Mouse (Mus musculus) adrenal gland, adult 2 months (tissue): ENCODE results near the gene Magi2. TPM values are rescaled to one million over a fixed set of nuclear protein-coding genes. Genes with fewer than 3 reads are reported as not detected.

Experiments
- DNase-seq: peaks from one replicate; pipeline ENCODE4 v3.0.0; 2021
- polyA plus RNA-seq: library from polyadenylated mRNA; depleted of rRNA; stranded (reverse); fragments of >200 nt; gene quantifications from 2 replicates; pipeline ENCODE4 v1.2.3, GENCODE M21; 2012
- total RNA-seq, 2 experiments: library from RNA; stranded (reverse); gene quantifications; 2 replicates each; pipeline ENCODE4 v1.2.3; 2021

The Magi2 gene
- total and polyA plus RNA-seq, 3 experiments, result 4.5 to 7.3 (median 6.7) TPM

DNA sequence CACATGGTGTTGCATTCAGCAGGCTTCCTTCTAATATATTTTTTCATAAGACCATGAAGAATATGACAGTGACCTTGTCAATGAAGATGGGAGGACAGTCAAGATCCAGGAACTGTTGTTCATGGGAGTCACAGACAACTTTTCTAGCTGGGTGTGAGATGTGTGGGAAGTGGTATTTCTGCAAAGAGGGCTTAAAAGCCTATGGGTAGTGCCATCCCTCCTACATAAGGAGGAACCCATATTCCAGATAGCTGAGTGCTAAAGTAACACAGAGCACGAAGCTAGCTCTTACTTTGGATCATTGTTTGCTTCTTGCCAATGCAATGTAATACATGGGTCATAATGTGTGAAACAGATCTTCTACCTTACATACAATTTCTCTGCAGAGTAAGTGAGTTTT, 1146.8 kb downstream of the Magi2 start:
- no peak for DNase-seq

DNA sequence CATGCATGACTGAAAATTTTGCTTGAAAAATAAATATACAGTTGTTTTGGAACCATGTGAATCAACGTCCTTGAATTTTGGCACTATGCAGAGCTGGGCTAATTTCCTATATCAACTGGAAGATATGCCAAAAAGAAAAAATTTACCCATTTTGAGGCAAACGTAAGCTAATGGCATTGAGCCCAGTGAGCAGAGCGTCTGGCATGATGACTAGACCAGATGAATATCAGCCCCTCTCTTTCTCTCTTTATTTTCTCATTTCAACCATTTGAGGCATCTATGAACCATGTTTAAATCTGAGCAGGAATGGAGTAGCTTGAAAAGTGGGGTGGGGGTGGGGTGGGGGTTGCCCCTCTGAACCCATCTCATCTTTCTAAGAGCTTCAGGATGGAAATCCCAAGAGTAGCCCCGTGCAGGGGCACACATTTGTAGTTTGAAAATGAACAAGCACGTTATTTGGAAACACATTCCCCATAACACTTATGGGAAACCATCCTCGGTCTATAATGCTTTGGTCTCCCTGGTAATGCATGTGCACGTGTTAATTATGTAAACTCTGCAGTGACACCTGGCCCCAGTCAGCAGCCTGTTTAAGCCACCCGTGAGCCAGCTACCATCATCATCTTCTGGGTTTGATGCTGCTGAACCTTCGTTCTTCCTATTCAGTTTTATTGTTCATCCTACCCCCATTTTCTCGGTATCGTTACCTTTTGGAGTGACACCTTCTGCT, 1151.4 kb downstream of the Magi2 start:
- DNase-seq, result no peak

GRCm38 (mm10) chr5:20404533-20404932, 1177.7 kb downstream of the Magi2 start:
- DNase-seq, result no peak

GRCm38 (mm10) chr5:20406626-20407025, 1179.8 kb downstream of the Magi2 start:
- DNase-seq, result no peak

DNA sequence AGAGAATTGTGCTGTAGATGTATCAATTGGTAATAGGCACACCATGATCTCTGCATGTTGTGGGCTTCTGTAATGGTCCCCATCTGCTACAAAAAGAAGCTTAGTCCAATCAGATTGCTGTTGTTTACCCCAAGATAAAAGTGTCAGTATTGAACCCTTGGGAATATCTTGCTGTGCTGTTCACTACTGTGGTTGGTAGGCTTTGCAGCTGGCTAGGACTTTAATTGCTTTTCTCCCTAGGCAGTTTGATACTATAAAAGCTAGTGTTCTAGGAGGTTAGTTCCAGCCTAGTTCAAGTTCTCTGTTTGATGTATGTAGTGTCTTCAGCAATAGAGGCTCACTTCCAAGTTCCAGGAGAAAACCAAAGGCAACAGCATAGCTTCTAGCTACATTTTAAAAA, 1188.5 kb downstream of the Magi2 start:
- no peak for DNase-seq

GRCm38 (mm10) chr5:20417348-20417747, 1190.5 kb downstream of the Magi2 start:
- no peak for DNase-seq

DNA sequence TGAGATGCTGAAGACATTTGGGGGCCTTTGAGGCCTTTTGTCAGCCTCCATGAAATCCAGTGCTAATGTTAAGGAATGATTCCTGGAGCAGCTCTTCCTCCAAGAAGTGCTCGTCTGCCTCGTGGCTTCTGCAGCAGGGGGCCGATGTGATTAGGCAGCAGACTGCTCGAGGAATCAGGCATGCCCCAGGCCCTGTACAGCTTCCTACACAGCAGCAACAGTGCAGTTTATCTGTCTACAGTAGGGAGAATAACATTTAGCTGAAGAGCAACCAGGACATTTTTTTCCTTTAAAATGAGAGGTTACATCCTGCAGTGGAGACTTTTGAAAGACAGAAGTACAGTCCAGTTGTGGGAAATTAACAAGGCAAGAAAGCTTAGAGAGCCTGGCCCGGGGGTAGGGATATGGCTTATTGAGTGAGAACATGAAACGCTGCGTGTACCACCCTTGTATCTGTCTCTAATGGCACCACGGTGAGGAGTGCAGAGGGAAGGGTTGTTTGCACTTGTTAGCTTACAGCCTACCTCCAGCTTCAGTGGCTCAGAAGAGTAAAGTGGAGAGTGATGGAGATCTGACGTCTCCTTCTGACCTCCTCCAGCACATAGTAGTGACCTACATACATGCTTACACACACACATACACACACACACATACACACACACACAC, 1205.4 kb downstream of the Magi2 start:
- no peak for DNase-seq

DNA sequence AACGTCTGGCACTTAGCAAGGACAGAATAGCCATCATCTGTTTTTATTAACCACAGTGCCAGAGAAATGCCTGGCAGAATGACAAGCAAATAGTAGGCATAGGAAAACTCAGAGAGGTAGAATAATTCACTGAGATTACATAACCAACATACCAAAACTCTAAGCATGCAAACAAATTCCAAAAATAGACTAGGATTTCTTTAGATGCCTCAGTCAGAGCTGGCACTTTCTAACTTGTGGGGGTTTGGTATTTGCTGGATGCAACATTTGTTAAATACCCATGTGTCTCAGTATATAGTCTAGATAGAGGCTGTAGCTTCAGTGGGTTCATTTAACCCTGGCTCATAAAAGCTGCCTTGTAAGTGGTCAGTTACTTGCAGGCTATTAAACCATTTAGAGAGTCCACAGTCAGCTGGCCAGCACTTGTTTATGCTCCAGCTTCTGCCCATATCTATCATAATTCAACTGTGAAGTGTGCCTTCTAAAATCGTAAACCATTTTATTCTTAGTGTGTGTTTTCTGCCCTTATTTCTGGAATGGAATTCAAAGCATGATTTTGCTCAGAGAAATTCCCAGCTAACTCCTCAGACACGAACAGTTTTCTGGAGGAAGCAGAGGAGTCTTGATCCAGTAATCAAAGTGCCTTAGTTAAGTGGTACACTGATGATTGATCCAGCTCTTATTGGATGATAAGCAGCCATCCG, 1219.8 kb downstream of the Magi2 start:
- no peak for DNase-seq

- no peak for DNase-seq
Observed at GRCm38 (mm10) chr5:20456106-20456505, 1229.3 kb downstream of the Magi2 start.

GRCm38 (mm10) chr5:20457742-20458510, 1231.1 kb downstream of the Magi2 start:
- DNase-seq, result no peak

DNA sequence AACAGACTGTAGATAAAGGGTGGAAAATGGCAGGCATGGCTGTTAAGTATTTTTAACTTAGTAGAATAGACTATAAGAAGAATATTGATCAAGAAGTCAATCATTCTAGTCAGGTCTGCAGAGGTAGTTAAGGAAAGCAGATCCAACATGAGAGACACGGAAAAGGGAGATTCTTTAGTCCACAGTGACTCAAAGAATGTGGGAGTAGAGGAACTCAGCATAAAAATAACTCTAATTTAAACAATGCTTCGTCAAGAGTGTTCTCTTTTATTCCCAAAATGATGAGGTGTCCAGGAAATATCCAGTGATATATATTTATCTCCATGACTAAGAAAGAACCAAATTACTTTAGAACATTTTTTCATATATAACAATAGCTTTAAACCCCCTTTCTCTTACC, 1234.9 kb downstream of the Magi2 start:
- DNase-seq, result no peak

DNA sequence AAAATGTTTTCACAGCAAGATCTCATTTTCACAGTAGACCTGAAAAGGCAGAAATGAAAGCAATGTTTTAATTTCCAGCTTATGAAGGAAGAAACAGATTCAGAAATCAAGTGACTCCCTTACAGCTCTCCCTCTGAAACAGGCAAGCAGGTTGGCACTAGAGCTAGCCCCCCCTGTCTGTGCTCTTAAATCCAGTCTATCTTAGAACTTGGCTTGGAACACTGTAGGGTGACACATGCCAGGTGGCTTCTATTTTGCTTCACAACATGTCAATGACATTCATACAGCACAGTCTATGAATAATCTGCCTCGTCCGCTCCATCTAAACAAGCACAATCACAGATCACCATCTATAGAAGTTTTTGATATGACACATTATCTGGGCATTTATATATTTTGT, 1235.5 kb downstream of the Magi2 start:
- no peak for DNase-seq

DNA sequence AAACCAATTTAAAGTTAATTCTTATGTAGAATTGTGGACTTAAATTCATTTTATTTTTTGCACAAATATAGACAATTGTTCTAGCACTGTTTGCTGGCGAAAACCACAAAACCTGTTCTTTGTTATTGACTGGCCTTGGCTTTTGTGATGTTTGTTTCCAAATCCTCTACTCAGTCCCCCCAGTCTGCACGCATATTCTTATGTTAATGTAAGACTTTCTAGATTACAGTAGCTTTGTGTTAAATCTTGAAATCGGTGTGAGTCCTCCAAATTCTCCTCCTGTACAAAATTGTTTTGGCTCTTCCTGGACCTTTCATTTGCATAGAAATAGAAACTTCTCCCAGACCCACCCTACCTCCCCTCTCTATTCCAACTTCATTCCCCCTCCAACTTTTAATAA, 1242.9 kb downstream of the Magi2 start:
- DNase-seq, result no peak

DNA sequence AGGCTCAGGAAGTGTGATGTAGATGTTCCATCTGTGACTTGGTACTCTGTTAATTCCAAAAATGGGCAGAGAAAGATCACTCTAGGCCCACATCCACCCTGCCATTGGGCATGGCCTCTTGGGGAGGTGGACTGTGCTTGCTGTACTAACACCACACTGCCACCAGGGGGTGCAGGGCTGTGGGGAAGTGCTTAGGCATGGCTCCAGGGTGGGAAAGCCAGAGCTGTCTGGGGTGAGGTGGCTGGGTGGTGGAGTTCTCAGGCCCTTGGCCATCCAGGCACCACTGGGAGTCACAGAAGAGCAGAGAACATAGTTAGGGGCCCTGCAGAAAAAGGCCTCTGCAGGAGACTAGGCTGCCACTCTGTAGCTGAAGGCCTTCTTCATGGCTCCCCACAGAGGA, 1243.6 kb downstream of the Magi2 start:
- DNase-seq, result peak; percentile 47

- DNase-seq, result no peak
Observed at GRCm38 (mm10) chr5:20484505-20484904, 1257.7 kb downstream of the Magi2 start.

GRCm38 (mm10) chr5:20491911-20492310, 1265.1 kb downstream of the Magi2 start:
- no peak for DNase-seq

- no peak for DNase-seq
Observed at GRCm38 (mm10) chr5:20492679-20493078, 1265.8 kb downstream of the Magi2 start.

DNA sequence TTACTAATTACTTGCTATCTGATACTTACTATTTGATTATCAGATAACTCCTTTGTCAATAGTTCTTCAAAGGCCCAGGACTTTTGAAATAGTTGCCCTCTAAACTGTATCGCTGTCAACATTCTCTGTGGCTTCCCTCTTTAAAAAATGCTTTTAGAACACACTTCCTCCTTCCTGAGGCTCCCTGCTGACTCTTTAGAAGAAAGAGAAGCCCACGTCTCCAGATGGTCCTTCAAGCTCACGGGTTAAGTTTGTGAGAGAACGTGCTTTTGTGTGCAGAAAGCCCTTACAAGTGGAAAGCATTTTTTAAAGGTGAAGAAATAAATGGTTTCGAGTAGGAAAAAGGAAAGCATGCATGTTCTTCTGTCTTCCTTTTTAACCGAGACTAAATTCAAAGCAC, 1267.2 kb downstream of the Magi2 start:
- DNase-seq, result no peak

DNA sequence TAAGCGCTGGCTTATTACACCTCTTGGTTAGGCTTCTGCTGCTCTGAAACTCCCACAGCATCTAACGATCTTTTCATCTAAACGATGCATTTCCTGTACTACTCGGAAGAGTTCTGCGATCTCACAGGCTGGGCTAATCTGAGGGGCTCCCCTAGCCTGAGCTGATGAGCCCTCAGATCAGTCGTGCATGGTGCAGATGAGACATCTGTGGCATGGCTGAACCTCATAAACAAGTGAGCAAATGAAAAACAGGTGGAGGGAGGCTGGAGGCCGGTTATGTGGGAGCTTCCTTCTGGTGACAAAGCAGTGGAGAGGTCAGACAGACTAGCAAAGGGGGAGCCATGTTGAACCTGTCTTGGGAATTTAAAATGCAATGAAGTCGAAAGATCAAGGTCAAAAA, 1270.1 kb downstream of the Magi2 start:
- DNase-seq, result no peak

- DNase-seq, result peak; percentile 47
Observed at GRCm38 (mm10) chr5:20499031-20499600, 1272.3 kb downstream of the Magi2 start.

DNA sequence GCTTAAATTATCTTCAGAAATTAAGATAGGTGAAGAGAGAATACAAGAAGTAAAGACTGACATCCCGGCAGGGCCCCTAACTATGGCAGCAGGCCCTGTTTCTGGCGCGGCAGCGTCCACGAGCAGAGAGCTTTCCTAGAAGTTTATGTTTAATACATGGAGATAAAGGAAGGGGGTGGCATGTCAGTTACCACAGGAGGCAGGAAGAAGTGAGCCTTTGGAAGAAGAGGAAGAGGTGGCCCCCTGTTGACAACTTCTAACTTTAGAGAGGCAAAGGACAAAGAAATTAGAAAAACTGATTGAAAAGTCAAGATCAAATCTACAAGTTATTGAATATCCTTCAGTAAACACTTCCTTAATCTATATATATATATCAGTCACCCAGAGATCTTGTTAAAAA, 1281.8 kb downstream of the Magi2 start:
- no peak for DNase-seq

GRCm38 (mm10) chr5:20509606-20510005, 1282.8 kb downstream of the Magi2 start:
- no peak for DNase-seq
